Mouse (Mus musculus) liver, embryonic 16.5 days (tissue): ENCODE measurements around the gene Grap2. TPM values are rescaled to one million over a fixed set of nuclear protein-coding genes. Genes with fewer than 3 reads are reported as not detected.

Source experiments
- ATAC-seq: fragments of 200-750 bp; cut with Nextera tagmentation; 2 replicates; pipeline ENCODE4 v1.8.0; 2017; ENCODE audit warnings: low read depth, mild to moderate bottlenecking, moderate number of reproducible peaks, moderate library complexity
- H3K27ac ChIP-seq: fragments of 300-500 bp; sonication (generic); 2 replicates; pipeline ENCODE4 v1.5.1; 2014; ENCODE audit warnings: mild to moderate bottlenecking, low read length
- H3K27me3 ChIP-seq: fragments of 300-500 bp; sonication (generic); 2 replicates; pipeline ENCODE4 v1.6.1; 2014; ENCODE audit warnings: low read depth, low read length, mixed read lengths; ENCODE audit not compliant: control insufficient read depth, insufficient read depth
- H3K36me3 ChIP-seq: fragments of 300-500 bp; sonication (generic); 2 replicates; pipeline ENCODE4 v1.6.1; 2014; ENCODE audit warnings: mild to moderate bottlenecking; ENCODE audit not compliant: control insufficient read depth, insufficient read depth
- H3K4me1 ChIP-seq: fragments of 300-500 bp; sonication (generic); 2 replicates; pipeline ENCODE4 v1.6.1; 2014; ENCODE audit warnings: low read depth, low read length, mixed read lengths; ENCODE audit not compliant: control insufficient read depth
- H3K4me2 ChIP-seq: fragments of 300-500 bp; sonication (generic); 2 replicates; pipeline ENCODE4 v1.6.1; 2014; ENCODE audit warnings: low read depth, low read length, mixed read lengths
- H3K4me3 ChIP-seq: fragments of 300-500 bp; sonication (generic); 2 replicates; pipeline ENCODE4 v1.5.1; 2014; ENCODE audit warnings: low read depth, mild to moderate bottlenecking, low read length
- H3K9ac ChIP-seq: fragments of 300-500 bp; sonication (generic); 2 replicates; pipeline ENCODE4 v1.6.1; 2014; ENCODE audit warnings: low read depth, low read length
- H3K9me3 ChIP-seq: fragments of 300-500 bp; sonication (generic); replicated peaks from 2 replicates; pipeline ENCODE4 v1.6.1; 2016; ENCODE audit warnings: low read length; ENCODE audit not compliant: control insufficient read depth
- WGBS: fragments of 180-500 bp; shearing (Covaris S2); extraction: QIAGEN DNeasy Blood & Tissue Kit; methylation state at CpG from one replicate; pipeline ENCODE4 v1.1.7; 2014; ENCODE audit not compliant: insufficient replicate concordance; 5-methylcytosine and 5-hydroxymethylcytosine counted together
- polyA plus RNA-seq: library from polyadenylated mRNA; unstranded; fragments of >200 nt; fragmentation: Nextera tagmentation; extraction: Ambion mirVana; gene quantifications from 2 replicates; pipeline ENCODE4 v1.2.1, GENCODE M21; 2015

Grap2 gene
- polyA plus RNA-seq, 1 experiment from 2014 or later, result 12.7 TPM

GRCm38 (mm10) chr15:80634391-80635193 is 62.2 kb downstream of the Grap2 start:
- Histone ChIP-seq H3K4me3 (no peak overlapping the region), H3K4me1 (peaks cover 2% of the 10 kb centered on the region), H3K36me3 (no peaks in the 10 kb centered on the region), H3K27ac (no peak overlapping the region), H3K27me3 (peaks cover 13% of the 10 kb centered on the region), H3K9ac (no peak overlapping the region), H3K9me3 (no peaks in the 10 kb centered on the region), H3K4me2 (no peak overlapping the region)
- no peak for ATAC-seq
- WGBS, result 30% methylated on average over 11 of the region's 11 CpGs

- H3K9me3 ChIP-seq, result no peaks in the 10 kb centered on the region
- H3K4me1 ChIP-seq, result peaks cover 2% of the 10 kb centered on the region
- WGBS, result 54% methylated on average over 13 of the region's 13 CpGs
- no peak overlapping the region for H3K4me3 ChIP-seq
- no peak overlapping the region for H3K4me2 ChIP-seq
- no peak for ATAC-seq
- H3K36me3 ChIP-seq, result no peaks in the 10 kb centered on the region
- no peak overlapping the region for H3K27ac ChIP-seq
- H3K9ac ChIP-seq, result no peak overlapping the region
- peaks cover 4% of the 10 kb centered on the region for H3K27me3 ChIP-seq
These were observed 64.5 kb downstream of the Grap2 start for GRCm38 (mm10) chr15:80636757-80637372.

- H3K9ac ChIP-seq, result no peak overlapping the region
- H3K4me2 ChIP-seq, result no peak overlapping the region
- no peaks in the 10 kb centered on the region for H3K27me3 ChIP-seq
- peak overlapping the region; percentile 30 for H3K27ac ChIP-seq
- 22% methylated on average over 11 of the region's 11 CpGs for WGBS
- H3K9me3 ChIP-seq, result no peaks in the 10 kb centered on the region
- no peak overlapping the region for H3K4me3 ChIP-seq
- peaks cover 2% of the 10 kb centered on the region for H3K4me1 ChIP-seq
- no peaks in the 10 kb centered on the region for H3K36me3 ChIP-seq
- peak; percentile 37; the same call in 1 of the 2 replicates for ATAC-seq
These were observed 66.8 kb downstream of the Grap2 start for GRCm38 (mm10) chr15:80639071-80639702.

- Histone ChIP-seq H3K4me1 (peaks cover 2% of the 10 kb centered on the region), H3K9ac (no peak overlapping the region), H3K4me2 (no peak overlapping the region), H3K27me3 (no peaks in the 10 kb centered on the region), H3K36me3 (no peaks in the 10 kb centered on the region), H3K27ac (no peak overlapping the region), H3K4me3 (no peak overlapping the region), H3K9me3 (no peaks in the 10 kb centered on the region)
- no peak for ATAC-seq
- WGBS, result 67% methylated on average over 3 of the region's 3 CpGs
These were observed 67.5 kb downstream of the Grap2 start for GRCm38 (mm10) chr15:80639874-80640273.

- Histone ChIP-seq H3K4me2 (no peak overlapping the region), H3K27ac (no peak overlapping the region), H3K4me3 (no peak overlapping the region), H3K27me3 (no peaks in the 10 kb centered on the region), H3K4me1 (peaks cover 2% of the 10 kb centered on the region), H3K36me3 (no peaks in the 10 kb centered on the region), H3K9me3 (no peaks in the 10 kb centered on the region), H3K9ac (no peak overlapping the region)
- no peak for ATAC-seq
- 72% methylated on average over 2 of the region's 2 CpGs for WGBS
These were observed 69.5 kb downstream of the Grap2 start for GRCm38 (mm10) chr15:80641702-80642435.

GRCm38 (mm10) chr15:80645006-80645797 is 72.8 kb downstream of the Grap2 start:
- 64% methylated on average over 17 of the region's 17 CpGs for WGBS
- Histone ChIP-seq H3K36me3 (no peaks in the 10 kb centered on the region), H3K4me2 (no peak overlapping the region), H3K27ac (no peak overlapping the region), H3K9ac (no peak overlapping the region), H3K4me3 (no peak overlapping the region), H3K4me1 (no peaks in the 10 kb centered on the region; the same call in 1 of the 2 replicates), H3K9me3 (no peaks in the 10 kb centered on the region), H3K27me3 (no peaks in the 10 kb centered on the region)
- ATAC-seq, result no peak

GRCm38 (mm10) chr15:80648977-80649606 is 76.7 kb downstream of the Grap2 start:
- Histone ChIP-seq H3K4me1 (no peaks in the 10 kb centered on the region), H3K27me3 (no peaks in the 10 kb centered on the region), H3K9me3 (no peaks in the 10 kb centered on the region), H3K27ac (no peak overlapping the region), H3K36me3 (no peaks in the 10 kb centered on the region), H3K4me3 (no peak overlapping the region), H3K4me2 (no peak overlapping the region), H3K9ac (no peak overlapping the region)
- 64% methylated on average over 15 of the region's 15 CpGs for WGBS
- ATAC-seq, result no peak

- no peak overlapping the region for H3K4me3 ChIP-seq
These were observed 78.0 kb downstream of the Grap2 start for GRCm38 (mm10) chr15:80650412-80650811.

More at GRCm38 (mm10) chr15:80650412-80650811, 78.0 kb downstream of the Grap2 start:
- Histone ChIP-seq H3K27ac (no peak overlapping the region), H3K27me3 (no peaks in the 10 kb centered on the region), H3K9me3 (no peaks in the 10 kb centered on the region), H3K9ac (no peak overlapping the region), H3K36me3 (no peaks in the 10 kb centered on the region), H3K4me1 (no peaks in the 10 kb centered on the region), H3K4me2 (no peak overlapping the region)
- ATAC-seq, result no peak
- 82% methylated on average over 2 of the region's 2 CpGs for WGBS
